Mouse (Mus musculus): Measurements from ENCODE around the gene Pcdh11x. TPM values are rescaled to one million over a fixed set of nuclear protein-coding genes. Genes with fewer than 3 reads are reported as not detected.
"Not testable (repeated sequence)": the region's sequence is repeated elsewhere in the genome, so short reads cannot be mapped to it uniquely, and the experiment has no call there.

Gene Pcdh11x
- under 1 TPM; 0.07 to 0.12 TPM for total RNA-seq (2021)

DNA sequence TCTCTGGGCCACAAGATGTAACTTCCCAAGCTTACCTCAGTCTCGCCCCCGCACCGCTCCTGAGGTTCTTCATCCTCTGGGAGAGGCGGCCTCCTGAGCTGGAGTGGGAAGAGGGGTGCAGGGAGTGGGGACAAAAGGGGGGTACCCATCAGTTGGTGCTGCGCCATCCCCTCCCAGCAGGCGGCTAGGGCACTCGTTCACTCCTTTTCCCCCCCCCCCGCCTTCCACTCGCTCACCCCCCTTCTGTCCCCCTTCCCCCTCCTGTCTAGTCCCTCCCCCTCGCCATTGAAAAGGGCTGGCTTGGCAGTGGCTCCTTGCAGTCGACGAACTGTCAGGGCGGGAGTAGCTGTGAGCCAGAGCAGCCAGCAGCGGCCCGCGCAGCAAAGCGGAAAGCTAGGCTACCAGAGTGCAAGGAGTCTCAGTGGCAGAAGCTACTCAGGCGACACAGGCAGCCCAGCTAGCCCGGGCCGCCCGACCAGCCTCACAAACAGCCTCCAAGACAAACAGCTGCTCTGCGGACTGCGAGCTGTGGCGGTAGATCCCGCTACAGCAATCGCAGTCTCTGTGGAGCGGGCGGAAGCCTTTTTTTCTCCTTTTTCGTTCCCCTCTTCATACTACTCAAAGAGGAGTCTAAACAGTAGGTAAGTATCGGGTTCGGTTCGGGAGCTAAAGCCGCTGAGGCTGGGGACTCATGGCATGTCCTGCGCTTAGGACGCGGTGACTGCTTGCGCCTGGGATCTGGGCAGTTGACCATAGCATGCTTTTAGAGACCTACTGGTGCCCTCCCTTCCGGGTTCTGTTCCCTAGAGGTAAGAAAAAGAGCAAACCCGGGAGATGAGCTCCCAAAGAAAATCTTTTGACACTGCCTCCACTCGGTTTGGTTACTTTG is at the start of gene Pcdh11x:
Gene Pcdh11x, plus strand, starts transcription at position 249 of the 889 bp plus-strand sequence.
- DNase-seq, result peak in 1 of 2 experiments; percentile 23
- intact Hi-C loops (cut with DNase I), result no loop called here

DNA sequence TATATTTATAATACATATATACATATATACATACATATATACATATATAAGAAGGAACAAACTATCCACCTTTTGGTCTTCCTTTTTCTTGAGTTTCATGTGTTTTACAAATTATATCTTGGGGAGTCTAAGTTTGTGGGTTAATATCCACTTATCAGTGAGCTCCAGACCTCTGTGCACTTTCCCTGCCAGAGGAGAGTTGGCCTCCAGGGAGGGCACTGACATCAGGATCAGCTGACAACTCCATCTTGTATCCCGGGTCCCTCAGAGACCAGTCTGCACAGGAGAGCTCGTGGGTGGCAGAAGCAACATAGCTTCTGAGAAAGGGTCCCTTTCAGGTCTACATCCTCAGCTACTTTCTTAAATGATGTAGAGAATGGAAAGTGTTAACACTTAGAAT is 30.0 kb upstream of the Pcdh11x start:
- intact Hi-C loops (cut with DNase I), result no loop called here
- no peak for DNase-seq

DNA sequence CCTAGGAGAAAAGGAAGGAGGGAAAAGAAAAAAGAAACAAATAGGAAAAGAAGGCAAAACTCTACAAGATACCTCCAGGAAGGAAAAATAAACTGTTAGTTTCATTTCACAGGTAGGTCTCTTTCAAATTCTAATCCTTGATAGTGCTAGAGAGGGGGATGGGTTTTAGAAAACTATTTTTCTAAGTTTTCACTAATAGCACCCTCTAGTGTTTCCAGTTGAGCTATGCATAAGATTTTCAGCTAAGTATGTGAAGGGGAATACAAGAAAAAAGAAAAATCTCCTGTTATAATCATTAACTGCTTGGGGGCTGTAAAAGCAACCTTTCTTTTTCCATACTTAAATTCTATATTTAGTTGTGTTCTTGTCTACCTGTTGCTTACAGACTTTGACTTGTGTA is 4.5 kb upstream of the Pcdh11x start:
- intact Hi-C loops (cut with DNase I), result no loop called here

DNA sequence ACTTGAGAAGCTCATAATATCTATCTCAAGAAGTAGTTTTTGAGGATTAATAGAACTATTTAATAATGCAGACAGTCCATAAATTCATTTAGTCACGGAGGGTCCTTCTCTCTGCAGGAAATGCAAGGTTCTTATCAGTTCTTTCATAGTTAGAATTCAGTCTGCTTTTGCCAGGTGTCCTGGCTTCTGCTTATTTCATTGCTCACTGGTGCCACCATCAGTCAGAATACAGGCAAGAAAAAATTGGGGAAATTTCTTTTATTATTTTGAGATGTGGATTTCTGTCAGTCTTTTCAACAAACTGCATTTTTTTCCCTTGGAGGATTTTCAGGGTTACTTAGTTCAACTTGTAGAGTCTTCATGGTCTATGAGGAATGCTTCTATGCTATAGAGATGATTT is 2.6 kb upstream of the Pcdh11x start:
- no peak for DNase-seq
- intact Hi-C loops (cut with DNase I), result no loop called here

More for the DNA sequence above, 4.5 kb upstream of the Pcdh11x start:
- no peak for DNase-seq

DNA sequence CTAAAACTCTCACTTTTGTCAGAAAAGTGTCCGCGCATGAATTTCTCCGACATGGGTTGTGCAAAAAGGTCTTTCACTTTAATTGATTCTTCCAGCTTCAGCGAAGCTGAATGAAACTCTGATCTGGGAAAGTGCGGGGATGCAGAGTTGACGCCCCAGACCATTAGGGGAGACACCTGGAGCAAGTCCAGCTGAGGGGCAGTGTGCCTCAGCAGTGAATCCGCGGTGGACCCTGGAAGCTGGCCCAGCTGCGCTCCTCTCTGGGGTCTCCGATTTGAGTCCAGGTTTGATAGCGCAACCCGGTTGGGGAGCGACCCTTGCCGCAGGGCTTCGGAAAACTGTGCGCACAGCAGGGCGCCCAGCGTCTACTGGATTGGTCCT is 831 bp downstream of the Pcdh11x start:
- intact Hi-C loops (cut with DNase I), result no loop called here

DNA sequence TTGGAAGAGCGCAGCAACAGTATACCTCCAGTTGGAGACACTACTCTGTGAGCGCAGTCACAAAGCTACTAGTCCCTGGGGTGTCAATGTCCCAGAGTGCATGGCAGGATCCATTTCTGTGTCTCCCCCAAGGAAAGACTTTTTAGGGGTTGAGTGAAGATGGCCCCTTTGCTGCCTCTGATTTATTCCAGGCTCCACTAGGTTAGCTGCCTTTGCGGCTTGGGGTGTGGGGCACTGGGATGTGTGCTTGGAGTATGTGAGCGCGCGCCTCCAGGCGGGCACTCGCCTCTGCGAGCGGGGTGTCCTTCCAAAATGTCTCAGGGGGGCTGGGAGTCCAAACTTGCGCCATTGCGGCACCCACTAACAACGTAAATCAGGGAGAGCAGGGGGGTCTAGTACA is 1.6 kb downstream of the Pcdh11x start:
- DNase-seq, result no peak
- intact Hi-C loops (cut with DNase I), result no loop called here

More for the DNA sequence above, 831 bp downstream of the Pcdh11x start:
- no peak for DNase-seq

DNA sequence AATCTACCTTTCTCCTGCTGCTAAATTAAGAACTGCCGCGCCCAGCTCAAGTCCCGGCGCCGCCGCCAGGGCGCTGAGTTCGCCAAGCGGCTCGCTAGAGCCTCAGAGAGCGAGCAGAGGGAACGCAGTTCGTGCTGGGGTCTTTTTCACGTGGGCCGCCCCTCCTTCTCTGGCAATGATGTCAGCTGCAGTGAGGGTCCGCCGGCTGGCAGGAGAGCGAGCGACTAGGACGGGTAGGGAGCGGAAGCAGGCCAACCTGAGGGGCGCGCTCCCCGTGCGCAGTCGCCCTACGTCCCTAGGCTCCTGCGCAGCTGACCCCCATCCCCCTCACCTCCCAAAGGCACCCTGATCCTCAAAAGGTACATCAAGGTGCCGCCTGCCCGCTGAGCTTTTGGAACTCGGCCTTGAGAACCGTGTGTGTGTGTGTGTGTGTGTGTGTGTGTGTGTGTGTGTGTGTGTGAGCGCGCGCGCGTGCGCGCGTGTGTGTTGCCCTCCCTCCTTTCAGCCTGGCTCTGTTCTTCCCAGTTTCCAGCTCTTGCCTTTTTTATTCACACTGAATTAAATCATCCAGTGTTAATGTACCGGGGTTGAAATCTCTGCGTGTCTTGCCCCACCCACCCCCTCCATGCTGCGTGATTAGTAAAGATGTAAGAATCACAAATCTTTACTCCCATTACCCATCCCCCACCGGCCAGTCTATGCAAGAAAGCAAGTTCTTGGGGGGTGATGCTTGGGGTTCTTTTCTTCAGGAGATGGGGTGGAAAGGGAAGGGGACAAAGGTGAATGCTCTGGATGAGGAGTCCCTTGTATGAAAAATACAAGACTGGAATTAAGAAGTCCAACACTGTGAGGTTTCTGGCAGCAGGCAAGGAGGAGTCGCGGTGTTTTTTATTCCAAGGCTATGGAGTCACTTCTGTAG is 3.0 kb downstream of the Pcdh11x start:
- intact Hi-C loops (cut with DNase I), result no loop called here

DNA sequence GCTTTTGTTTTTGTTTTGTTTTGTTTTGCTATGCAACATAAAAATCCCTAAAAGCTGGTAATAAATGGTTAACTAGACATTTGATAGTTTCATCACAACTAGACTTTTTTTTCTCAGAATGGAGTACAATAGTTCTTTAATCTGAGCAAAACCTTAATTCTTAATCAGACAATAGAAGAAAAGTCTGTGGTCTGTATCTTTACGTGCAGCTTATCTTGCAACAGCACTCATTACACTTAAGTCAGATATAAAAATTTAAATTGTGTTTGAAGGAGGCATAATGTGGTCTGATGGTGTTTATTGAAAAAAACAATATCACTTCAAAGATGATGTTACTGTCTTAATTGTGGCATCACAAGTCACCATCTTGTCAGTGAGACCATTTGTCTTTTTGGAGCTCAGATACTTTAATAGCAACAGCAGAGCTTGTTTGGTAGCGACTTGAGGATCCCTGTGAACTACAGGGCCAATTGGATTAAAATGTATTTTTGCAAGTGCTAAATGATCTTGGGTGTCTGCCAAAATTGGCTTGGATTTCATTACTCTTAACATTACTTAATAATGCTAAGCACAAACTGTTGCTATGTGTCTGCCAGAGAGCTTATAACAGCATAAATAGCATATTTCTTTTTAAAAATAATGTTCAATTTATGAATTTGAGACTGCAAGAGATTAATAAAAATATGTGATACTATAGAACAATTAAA is 11.6 kb downstream of the Pcdh11x start:
- no peak for DNase-seq
- intact Hi-C loops (cut with DNase I), result no loop called here

More for the DNA sequence above, 3.0 kb downstream of the Pcdh11x start:
- DNase-seq, result peak; percentile 20 to 21

DNA sequence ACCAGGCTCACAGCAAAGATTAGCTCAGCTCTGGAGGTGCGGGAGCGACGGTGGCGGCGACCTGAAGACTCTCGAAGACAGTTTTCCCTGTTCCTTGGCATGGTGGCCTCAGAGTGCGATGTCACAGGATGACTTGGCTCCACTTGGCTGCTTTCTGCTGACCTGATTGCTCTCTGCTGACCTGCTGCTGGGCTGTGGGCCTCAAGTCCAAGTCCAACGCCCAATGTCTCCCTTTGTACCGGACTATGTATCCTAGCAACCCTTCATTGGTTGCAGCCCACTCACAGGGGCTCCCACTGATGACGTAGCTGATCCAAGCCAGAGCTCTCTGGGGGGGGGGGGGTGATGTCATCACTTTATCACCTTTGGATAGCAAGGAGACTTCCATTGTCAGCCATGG is 22.9 kb downstream of the Pcdh11x start, which contains the start of gene H2afb3:
Gene H2afb3, minus strand, starts transcription at position 101 of the 400 bp plus-strand sequence.
- DNase-seq; intact Hi-C loops (cut with DNase I): not testable (repeated sequence)

DNA sequence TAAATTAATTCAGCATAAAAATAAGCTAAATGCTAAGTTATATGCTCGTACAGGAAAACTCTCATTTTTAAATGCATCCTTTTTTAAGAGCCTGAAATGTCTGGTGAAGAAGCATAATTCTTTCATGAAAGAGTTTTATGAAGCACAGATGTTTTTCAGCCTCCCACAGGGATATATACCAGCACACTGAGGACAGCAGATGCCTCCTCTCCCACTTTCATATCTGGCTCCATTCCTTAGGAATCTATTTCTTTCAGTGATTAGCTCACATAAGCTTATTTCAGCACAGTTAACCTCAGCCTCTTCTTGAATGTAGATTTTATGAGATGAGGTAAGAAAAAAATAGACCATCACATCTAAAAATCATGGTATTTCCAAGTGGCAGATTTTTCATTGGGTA is 176.2 kb downstream of the Pcdh11x start:
- DNase-seq, result no peak
- intact Hi-C loops (cut with DNase I), result no loop called here

DNA sequence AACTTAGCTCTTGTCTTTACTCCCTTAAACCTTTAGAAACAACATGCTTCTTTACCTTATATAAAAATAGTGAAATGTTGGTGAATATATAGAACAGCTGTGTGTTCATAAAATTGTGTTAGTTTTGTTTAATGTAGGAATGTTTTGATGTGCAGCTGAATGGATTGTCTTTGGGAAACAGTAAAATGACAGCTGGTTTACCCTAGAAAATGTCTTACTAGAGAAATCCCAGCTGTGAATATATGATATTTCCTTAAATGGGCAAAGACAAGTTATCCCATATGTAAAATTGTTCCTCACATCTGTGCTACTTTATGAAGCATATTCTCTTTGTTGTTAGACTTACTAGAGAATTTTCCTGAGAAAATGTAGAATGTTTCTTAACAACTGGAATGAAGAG is 196.4 kb downstream of the Pcdh11x start:
- no peak for DNase-seq
- intact Hi-C loops (cut with DNase I), result no loop called here

DNA sequence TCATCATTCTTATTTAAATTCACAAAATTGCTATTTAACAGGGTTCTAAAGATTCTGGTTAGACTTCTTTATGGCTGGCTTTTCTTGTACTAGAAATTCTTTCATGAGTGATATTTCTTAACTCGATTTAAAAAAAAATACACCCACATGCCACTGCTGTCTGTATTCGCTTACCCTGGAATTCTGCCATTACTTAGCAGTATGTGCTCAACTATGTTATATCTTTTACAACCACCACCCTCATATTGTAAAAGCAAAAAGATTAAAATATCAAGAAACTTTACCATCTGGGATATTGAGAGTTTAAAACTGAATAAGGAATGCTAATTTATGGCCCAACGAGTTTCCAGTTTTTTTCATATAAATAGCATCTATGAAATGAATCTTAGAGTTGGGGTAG is 234.9 kb downstream of the Pcdh11x start:
- DNase-seq, result no peak
- intact Hi-C loops (cut with DNase I), result no loop called here

DNA sequence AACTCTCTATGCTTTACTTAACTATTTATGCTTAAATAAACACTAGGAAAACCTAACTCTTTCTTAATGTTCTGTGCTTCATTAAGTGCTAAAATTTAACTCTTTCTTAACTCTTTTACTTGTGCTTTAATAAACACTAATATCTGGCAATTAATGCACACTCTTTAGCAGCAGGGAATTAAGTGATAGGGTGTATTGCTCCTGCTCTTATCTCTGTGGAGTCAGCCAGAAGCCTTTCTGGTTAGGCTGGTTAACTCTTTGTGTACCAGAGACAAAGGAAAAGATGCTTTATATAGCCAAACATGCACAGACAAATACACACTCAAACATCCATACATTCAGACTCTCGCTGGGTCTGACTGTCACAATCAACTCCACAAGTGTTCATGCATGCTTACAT is 309.2 kb downstream of the Pcdh11x start:
- intact Hi-C loops (cut with DNase I), result no loop called here
- no peak for DNase-seq

DNA sequence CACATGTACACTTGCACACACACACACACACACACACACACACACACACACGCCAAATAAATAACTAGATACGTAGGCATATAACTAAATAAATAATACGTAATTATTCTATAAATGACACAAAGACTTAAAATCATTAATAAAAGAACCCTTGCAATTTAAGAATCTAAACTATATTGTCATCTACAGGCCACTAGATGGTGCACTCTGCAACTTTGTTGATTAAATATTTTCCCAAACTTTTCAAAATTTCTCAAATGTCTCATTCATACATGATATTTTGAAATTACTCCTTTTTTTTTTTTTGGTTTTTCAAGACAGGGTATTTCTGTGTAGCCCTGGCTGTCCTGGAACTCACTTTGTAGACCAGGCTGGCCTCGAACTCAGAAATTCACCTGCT is 328.4 kb downstream of the Pcdh11x start:
- DNase-seq, result no peak
- intact Hi-C loops (cut with DNase I), result no loop called here

DNA sequence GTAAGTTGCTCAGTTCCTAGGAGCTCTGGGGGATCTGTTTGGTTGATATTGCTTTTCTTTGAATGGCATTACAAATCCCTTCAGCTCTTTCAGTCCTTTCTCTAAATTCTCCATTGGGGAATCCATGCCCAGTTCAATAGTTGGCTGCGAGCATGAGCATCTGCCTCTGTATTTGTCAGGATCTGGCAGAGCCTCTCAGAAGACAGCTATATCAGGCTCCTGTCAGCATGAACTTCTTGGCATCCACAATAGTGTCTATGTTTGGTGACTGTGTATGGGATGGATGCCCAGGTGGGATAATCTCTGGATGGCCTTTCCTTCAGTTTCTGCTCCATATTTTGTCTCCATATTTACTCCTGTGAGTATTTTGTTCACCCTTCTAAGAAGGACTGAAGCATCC is 380.2 kb downstream of the Pcdh11x start:
- DNase-seq; intact Hi-C loops (cut with DNase I): not testable (repeated sequence)

DNA sequence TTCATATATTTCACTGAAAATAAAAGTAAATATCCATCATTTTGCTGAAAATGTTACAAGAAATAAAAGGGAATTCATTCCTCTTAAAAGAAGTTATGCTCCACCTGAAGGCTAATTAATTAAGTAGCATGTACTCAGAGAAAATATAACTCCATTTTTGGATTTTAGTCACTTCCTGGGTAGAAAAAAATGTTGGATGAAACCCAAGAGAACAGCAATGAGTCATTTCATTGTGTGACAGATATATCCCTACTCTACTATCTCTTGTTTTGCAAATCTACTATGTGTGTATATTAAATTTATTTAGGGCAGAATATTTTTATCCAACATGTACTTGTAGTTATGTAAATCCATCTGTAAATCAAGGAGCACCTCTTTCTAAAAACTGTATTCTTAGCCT is 444.1 kb downstream of the Pcdh11x start:
- DNase-seq, result no peak
- intact Hi-C loops (cut with DNase I), result no loop called here

DNA sequence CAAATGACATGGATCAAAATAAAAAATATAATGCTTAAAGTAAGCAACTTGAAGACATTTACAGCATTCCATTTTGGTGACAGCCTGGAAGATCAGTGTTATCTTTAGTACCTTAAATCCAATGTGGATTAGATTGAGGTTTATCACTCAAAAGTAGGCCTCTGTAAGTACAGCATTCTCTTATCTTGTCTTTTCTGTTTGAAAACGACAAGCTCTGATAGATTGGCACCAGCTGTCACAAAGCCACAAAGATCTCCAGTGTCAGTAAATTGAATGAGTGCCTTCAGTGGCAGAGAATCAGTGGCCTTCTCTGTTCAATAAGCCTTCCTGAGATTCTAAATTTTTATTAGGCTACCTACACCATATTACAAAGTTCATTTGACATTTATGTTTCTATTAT is 445.7 kb downstream of the Pcdh11x start:
- intact Hi-C loops (cut with DNase I), result no loop called here
- no peak for DNase-seq

DNA sequence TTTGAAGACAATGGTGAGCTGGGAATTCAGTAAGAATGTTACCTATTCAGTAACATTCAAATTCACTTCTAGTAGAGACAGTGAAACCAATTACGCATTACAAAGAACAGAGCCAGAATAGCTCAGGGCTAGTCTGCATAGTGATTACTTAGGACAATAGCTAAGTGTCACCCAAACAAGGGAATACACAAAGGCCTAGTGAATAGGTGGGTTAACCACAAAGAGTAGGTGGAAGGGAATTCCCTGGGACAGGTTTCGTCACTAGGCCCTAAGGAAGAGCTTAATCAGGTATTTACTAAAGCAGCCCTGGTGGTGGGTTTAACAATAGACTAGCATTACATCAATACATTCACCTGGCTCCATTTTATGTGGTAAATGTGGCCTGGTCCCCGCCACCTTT is 654.5 kb downstream of the Pcdh11x start:
- no peak for DNase-seq

More for the DNA sequence above, 654.5 kb downstream of the Pcdh11x start:
- intact Hi-C loops (cut with DNase I), result no loop called here

Measured in heart, postnatal 10 days (tissue).